Mouse (Mus musculus): ENCODE data around the gene Ascl5. TPM values are rescaled to one million over a fixed set of nuclear protein-coding genes. Genes with fewer than 3 reads are reported as not detected.

The Ascl5 gene
- polyA plus RNA-seq, 1 experiment, result not detected

GRCm38 (mm10) chr1:136089368-136090165, 39.0 kb downstream of the Ascl5 start:
- no peak overlapping the region for H3K27ac ChIP-seq (ENCODE audit: insufficient read depth, low read depth, low read length)

GRCm38 (mm10) chr1:136093726-136094125, 43.1 kb downstream of the Ascl5 start:
- Histone ChIP-seq H3K36me3 (ENCODE audit: control insufficient read depth, insufficient read depth, low read length) (no peaks in the 10 kb centered on the region), H3K4me3 (ENCODE audit: insufficient read depth, low read depth, low read length) (no peak overlapping the region), H3K27ac (ENCODE audit: insufficient read depth, low read depth, low read length) (no peak overlapping the region), H3K27me3 (replicated peaks; ENCODE audit: control insufficient read depth, insufficient read depth, low read length) (no peaks in the 10 kb centered on the region), H3K4me1 (ENCODE audit: control insufficient read depth, insufficient read depth, low read length) (no peaks in the 10 kb centered on the region)
- 77% methylated on average over 3 of the region's 3 CpGs for WGBS
- no peak for TF ChIP-seq CTCF (conservative IDR thresholded peaks at IDR 0.05; ENCODE audit: insufficient read depth, insufficient read length, low read depth, low read length)
- TF ChIP-seq POLR2A (IDR thresholded peaks at IDR 0.05; ENCODE audit: low read depth, low read length), result no peak
- DNase-seq, result no peak

More at GRCm38 (mm10) chr1:136089368-136090165, 39.0 kb downstream of the Ascl5 start:
- DNase-seq, result no peak
- no peak for TF ChIP-seq POLR2A (IDR thresholded peaks at IDR 0.05; ENCODE audit: low read depth, low read length)
- TF ChIP-seq CTCF (conservative IDR thresholded peaks at IDR 0.05; ENCODE audit: insufficient read depth, insufficient read length, low read depth, low read length), result no peak
- Histone ChIP-seq H3K4me1 (ENCODE audit: control insufficient read depth, insufficient read depth, low read length) (no peaks in the 10 kb centered on the region), H3K27me3 (replicated peaks; ENCODE audit: control insufficient read depth, insufficient read depth, low read length) (no peaks in the 10 kb centered on the region), H3K36me3 (ENCODE audit: control insufficient read depth, insufficient read depth, low read length) (no peaks in the 10 kb centered on the region), H3K4me3 (ENCODE audit: insufficient read depth, low read depth, low read length) (no peak overlapping the region)
- WGBS, result 77% methylated on average over 9 of the region's 9 CpGs

GRCm38 (mm10) chr1:136094807-136095206, 44.2 kb downstream of the Ascl5 start:
- no peak for DNase-seq
- no peak for TF ChIP-seq CTCF (conservative IDR thresholded peaks at IDR 0.05; ENCODE audit: insufficient read depth, insufficient read length, low read depth, low read length)
- no peak for TF ChIP-seq POLR2A (IDR thresholded peaks at IDR 0.05; ENCODE audit: low read depth, low read length)
- H3K27ac ChIP-seq (ENCODE audit: insufficient read depth, low read depth, low read length), result no peak overlapping the region
- H3K4me1 ChIP-seq (ENCODE audit: control insufficient read depth, insufficient read depth, low read length), result no peaks in the 10 kb centered on the region
- WGBS, result 90% methylated on average over 5 of the region's 5 CpGs
- H3K27me3 ChIP-seq (replicated peaks; ENCODE audit: control insufficient read depth, insufficient read depth, low read length), result no peaks in the 10 kb centered on the region
- H3K4me3 ChIP-seq (ENCODE audit: insufficient read depth, low read depth, low read length), result no peak overlapping the region
- H3K36me3 ChIP-seq (ENCODE audit: control insufficient read depth, insufficient read depth, low read length), result no peaks in the 10 kb centered on the region

Other genes with a start within 250 kb of the Ascl5 start
- 114 and 145 TPM in 2 replicates for gene Lad1, start 232.2 kb upstream of the Ascl5 start, polyA plus RNA-seq (2012; rRNA removed)
- gene Tnnt2, start 214.4 kb upstream of the Ascl5 start, polyA plus RNA-seq (2012; rRNA removed), result 0.44 and 1.0 TPM in 2 replicates
- 0.14 and 0.27 TPM in 2 replicates for gene Pkp1, start 131.6 kb upstream of the Ascl5 start, polyA plus RNA-seq (2012; rRNA removed)
- gene Igfn1, start 44.5 kb upstream of the Ascl5 start, polyA plus RNA-seq (2012; rRNA removed), result 0.61 and 0.78 TPM in 2 replicates
- gene Tmem9, start 42.7 kb upstream of the Ascl5 start, polyA plus RNA-seq (2012; rRNA removed), result 139 and 160 TPM in 2 replicates
- gene Cacna1s, start 1.9 kb downstream of the Ascl5 start, polyA plus RNA-seq (2012; rRNA removed), result 0.12 and 4.3 TPM in 2 replicates
- gene Kif21b, start 80.6 kb downstream of the Ascl5 start, polyA plus RNA-seq (2012; rRNA removed), result 1.3 and 4.2 TPM in 2 replicates
- gene Mroh3, start 162.0 kb downstream of the Ascl5 start, polyA plus RNA-seq (2012; rRNA removed), result 0.10 and 0.44 TPM in 2 replicates
- gene Inava, start 183.5 kb downstream of the Ascl5 start, polyA plus RNA-seq (2012; rRNA removed), result 10.5 and 13.5 TPM in 2 replicates
- gene Gpr25, start 210.1 kb downstream of the Ascl5 start, polyA plus RNA-seq (2012; rRNA removed), result 0.09 and 0.30 TPM in 2 replicates